Mouse (Mus musculus): ENCODE results near the gene Cep128. TPM values are rescaled to one million over a fixed set of nuclear protein-coding genes. Genes with fewer than 3 reads are reported as not detected.

The Cep128 gene
- polyA plus RNA-seq, 1 experiment, result not detected

- TF ChIP-seq POLR2A (IDR thresholded peaks at IDR 0.05; ENCODE audit: insufficient read depth, low read depth, low read length) (no peak), CTCF (IDR thresholded peaks at IDR 0.05; ENCODE audit: insufficient read depth, low read depth, low read length) (no peak)
- Histone ChIP-seq H3K4me1 (ENCODE audit: control insufficient read depth, insufficient read depth, low read length) (no peaks in the 10 kb centered on the region), H3K27ac (ENCODE audit: insufficient read depth, low read depth, low read length) (no peak overlapping the region), H3K4me3 (ENCODE audit: insufficient read depth, low read depth, low read length) (no peak overlapping the region)
- 64% methylated on average over 9 of the region's 9 CpGs for WGBS
Measured at GRCm38 (mm10) chr12:91050593-91051325, 333.4 kb downstream of the Cep128 start.

GRCm38 (mm10) chr12:91041363-91041762 lies 342.8 kb downstream of the Cep128 start:
- Histone ChIP-seq H3K27ac (ENCODE audit: insufficient read depth, low read depth, low read length) (no peak overlapping the region), H3K4me1 (ENCODE audit: control insufficient read depth, insufficient read depth, low read length) (no peaks in the 10 kb centered on the region), H3K4me3 (ENCODE audit: insufficient read depth, low read depth, low read length) (no peak overlapping the region)
- TF ChIP-seq CTCF (IDR thresholded peaks at IDR 0.05; ENCODE audit: insufficient read depth, low read depth, low read length) (no peak), POLR2A (IDR thresholded peaks at IDR 0.05; ENCODE audit: insufficient read depth, low read depth, low read length) (no peak)
- 93% methylated on average over 4 of the region's 4 CpGs for WGBS

- no peak overlapping the region for H3K27ac ChIP-seq (ENCODE audit: insufficient read depth, low read depth, low read length)
- WGBS, result 75% methylated on average over 7 of the region's 7 CpGs
- no peaks in the 10 kb centered on the region for H3K4me1 ChIP-seq (ENCODE audit: control insufficient read depth, insufficient read depth, low read length)
- H3K4me3 ChIP-seq (ENCODE audit: insufficient read depth, low read depth, low read length), result no peak overlapping the region
- TF ChIP-seq POLR2A (IDR thresholded peaks at IDR 0.05; ENCODE audit: insufficient read depth, low read depth, low read length), result no peak
- TF ChIP-seq CTCF (IDR thresholded peaks at IDR 0.05; ENCODE audit: insufficient read depth, low read depth, low read length), result no peak
Measured at GRCm38 (mm10) chr12:91040267-91040905, 343.8 kb downstream of the Cep128 start.

GRCm38 (mm10) chr12:91029116-91029515 lies 355.1 kb downstream of the Cep128 start:
- WGBS, result 91% methylated on average over 5 of the region's 5 CpGs
- Histone ChIP-seq H3K4me1 (ENCODE audit: control insufficient read depth, insufficient read depth, low read length) (no peaks in the 10 kb centered on the region), H3K27ac (ENCODE audit: insufficient read depth, low read depth, low read length) (no peak overlapping the region), H3K4me3 (ENCODE audit: insufficient read depth, low read depth, low read length) (no peak overlapping the region)
- TF ChIP-seq CTCF (IDR thresholded peaks at IDR 0.05; ENCODE audit: insufficient read depth, low read depth, low read length) (no peak), POLR2A (IDR thresholded peaks at IDR 0.05; ENCODE audit: insufficient read depth, low read depth, low read length) (no peak)

GRCm38 (mm10) chr12:91027681-91028080 lies 356.5 kb downstream of the Cep128 start:
- TF ChIP-seq POLR2A (IDR thresholded peaks at IDR 0.05; ENCODE audit: insufficient read depth, low read depth, low read length) (no peak), CTCF (IDR thresholded peaks at IDR 0.05; ENCODE audit: insufficient read depth, low read depth, low read length) (no peak)
- no peak overlapping the region for H3K4me3 ChIP-seq (ENCODE audit: insufficient read depth, low read depth, low read length)
- H3K27ac ChIP-seq (ENCODE audit: insufficient read depth, low read depth, low read length), result no peak overlapping the region
- 69% methylated on average over 9 of the region's 9 CpGs for WGBS
- H3K4me1 ChIP-seq (ENCODE audit: control insufficient read depth, insufficient read depth, low read length), result no peaks in the 10 kb centered on the region

GRCm38 (mm10) chr12:91027100-91027499 lies 357.1 kb downstream of the Cep128 start:
- 88% methylated on average over 4 of the region's 4 CpGs for WGBS
- TF ChIP-seq POLR2A (IDR thresholded peaks at IDR 0.05; ENCODE audit: insufficient read depth, low read depth, low read length), result no peak
- TF ChIP-seq CTCF (IDR thresholded peaks at IDR 0.05; ENCODE audit: insufficient read depth, low read depth, low read length), result no peak
- Histone ChIP-seq H3K27ac (ENCODE audit: insufficient read depth, low read depth, low read length) (no peak overlapping the region), H3K4me1 (ENCODE audit: control insufficient read depth, insufficient read depth, low read length) (no peaks in the 10 kb centered on the region), H3K4me3 (ENCODE audit: insufficient read depth, low read depth, low read length) (no peak overlapping the region)

- H3K4me1 ChIP-seq (ENCODE audit: control insufficient read depth, insufficient read depth, low read length), result no peaks in the 10 kb centered on the region
- no peak overlapping the region for H3K4me3 ChIP-seq (ENCODE audit: insufficient read depth, low read depth, low read length)
- no peak for TF ChIP-seq POLR2A (IDR thresholded peaks at IDR 0.05; ENCODE audit: insufficient read depth, low read depth, low read length)
- no peak for TF ChIP-seq CTCF (IDR thresholded peaks at IDR 0.05; ENCODE audit: insufficient read depth, low read depth, low read length)
- WGBS, result 78% methylated on average over 6 of the region's 6 CpGs
- H3K27ac ChIP-seq (ENCODE audit: insufficient read depth, low read depth, low read length), result no peak overlapping the region
Measured at GRCm38 (mm10) chr12:91015075-91015474, 369.1 kb downstream of the Cep128 start.

- 87% methylated on average over 6 of the region's 6 CpGs for WGBS
- TF ChIP-seq CTCF (IDR thresholded peaks at IDR 0.05; ENCODE audit: insufficient read depth, low read depth, low read length) (no peak), POLR2A (IDR thresholded peaks at IDR 0.05; ENCODE audit: insufficient read depth, low read depth, low read length) (no peak)
- no peak overlapping the region for H3K27ac ChIP-seq (ENCODE audit: insufficient read depth, low read depth, low read length)
- H3K4me3 ChIP-seq (ENCODE audit: insufficient read depth, low read depth, low read length), result no peak overlapping the region
- H3K4me1 ChIP-seq (ENCODE audit: control insufficient read depth, insufficient read depth, low read length), result no peaks in the 10 kb centered on the region
Measured at GRCm38 (mm10) chr12:91013043-91013442, 371.2 kb downstream of the Cep128 start.

- no peak overlapping the region for H3K27ac ChIP-seq (ENCODE audit: insufficient read depth, low read depth, low read length)
- TF ChIP-seq POLR2A (IDR thresholded peaks at IDR 0.05; ENCODE audit: insufficient read depth, low read depth, low read length), result no peak
- TF ChIP-seq CTCF (IDR thresholded peaks at IDR 0.05; ENCODE audit: insufficient read depth, low read depth, low read length), result no peak
- 55% methylated on average over 4 of the region's 4 CpGs for WGBS
- H3K4me3 ChIP-seq (ENCODE audit: insufficient read depth, low read depth, low read length), result no peak overlapping the region
- no peaks in the 10 kb centered on the region for H3K4me1 ChIP-seq (ENCODE audit: control insufficient read depth, insufficient read depth, low read length)
Measured at GRCm38 (mm10) chr12:91012184-91012583, 372.0 kb downstream of the Cep128 start.
